Mouse (Mus musculus) frontal cortex, postnatal 14 days (tissue): ENCODE data around the gene Ppp1r9a.

Source experiments
- DNase-seq, 2 experiments: peaks; one replicate each; pipeline ENCODE4 v3.0.0; 2022; ENCODE audit warnings: low spot score in 2 of 2

The Ppp1r9a gene

DNA sequence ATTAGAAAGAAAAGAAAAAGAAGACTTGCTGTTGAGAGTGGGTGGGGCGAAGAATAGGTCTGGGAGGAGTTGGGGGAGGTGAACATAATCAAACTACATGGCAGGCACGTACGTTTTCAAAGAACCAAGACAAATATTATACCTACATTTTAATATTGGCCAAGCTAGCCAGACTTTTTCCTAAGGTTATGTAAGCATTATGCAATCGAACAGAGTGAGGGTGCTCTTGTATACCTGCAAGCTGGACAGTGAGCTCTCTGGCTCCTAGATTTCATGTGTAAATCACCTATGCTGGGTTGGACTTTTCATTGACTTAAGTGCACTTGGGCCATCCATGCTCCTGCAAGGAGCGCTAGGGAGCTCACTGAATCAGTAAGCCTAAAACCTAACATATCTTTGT is 295.9 kb downstream of the Ppp1r9a start:
- no peak for DNase-seq

DNA sequence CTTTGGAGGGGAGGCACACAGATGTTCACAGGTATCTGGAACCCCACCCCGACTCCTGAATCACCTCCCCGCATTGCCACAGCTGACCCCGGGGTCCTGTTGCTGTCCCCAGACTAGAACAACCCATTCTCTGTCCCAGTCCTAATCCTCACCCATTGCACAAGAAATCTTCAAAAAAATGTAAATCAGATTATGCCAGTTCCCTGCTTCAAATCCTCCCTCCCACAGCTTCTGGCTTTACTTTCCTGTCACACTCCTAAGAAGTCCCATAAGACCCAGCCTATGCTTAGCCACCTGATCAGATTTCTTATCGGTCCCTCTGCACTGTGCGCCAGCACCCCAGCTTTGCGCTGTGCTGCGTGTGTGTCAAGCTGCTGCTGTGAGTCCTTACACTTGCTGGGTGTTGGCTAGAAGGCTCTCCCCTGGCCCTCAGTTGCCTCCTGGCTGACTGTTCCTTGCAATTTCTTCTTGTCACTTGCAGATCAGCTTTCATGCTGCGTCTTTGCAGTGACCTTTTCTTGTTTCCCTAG is 296.7 kb downstream of the Ppp1r9a start:
- no peak for DNase-seq

DNA sequence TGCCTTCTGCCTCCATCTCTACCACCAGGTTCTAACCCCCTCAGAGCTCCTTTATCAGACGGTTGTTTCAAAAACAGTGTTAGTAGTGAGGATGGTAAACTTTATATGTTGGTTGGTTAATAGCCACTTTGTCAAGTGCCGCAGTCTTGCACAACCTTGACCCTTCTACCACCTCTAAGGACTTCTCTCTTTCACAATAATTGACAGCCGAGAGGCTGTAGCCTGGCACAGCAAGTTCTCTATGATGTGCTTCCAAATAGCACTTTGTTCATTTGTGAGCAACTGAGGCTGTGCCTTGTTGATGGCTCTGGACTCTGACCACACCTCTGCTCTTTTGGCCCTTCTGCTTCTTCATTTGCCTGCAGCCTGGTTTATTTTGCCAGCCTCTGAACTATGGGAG is 297.2 kb downstream of the Ppp1r9a start:
- DNase-seq, result no peak

DNA sequence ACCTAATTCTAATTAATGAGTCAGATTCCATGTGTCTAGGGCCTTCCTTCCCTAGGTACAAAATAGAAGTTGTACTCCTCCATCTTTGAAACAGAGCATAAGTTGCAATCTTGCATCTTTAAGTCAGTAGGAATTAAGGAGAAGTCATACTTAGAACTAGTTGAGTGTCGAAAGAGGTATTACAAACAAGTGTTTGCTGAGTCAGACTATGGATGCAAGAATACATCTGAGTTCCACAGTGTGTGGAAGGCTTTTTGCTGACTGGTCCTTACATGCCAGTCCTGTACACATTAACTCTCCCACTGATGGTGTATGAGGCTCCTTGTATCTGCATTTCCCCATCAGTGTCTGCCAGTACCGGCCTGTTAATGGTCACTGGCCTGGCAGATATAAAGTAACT is 305.1 kb downstream of the Ppp1r9a start:
- DNase-seq, result no peak
